Mouse (Mus musculus) heart, embryonic 16.5 days (tissue): Measurements from ENCODE around the gene Sgta. TPM values are rescaled to one million over a fixed set of nuclear protein-coding genes. Genes with fewer than 3 reads are reported as not detected.

Experiments
- ATAC-seq: fragments of 200-750 bp; cut with Nextera tagmentation; replicated peaks from 2 replicates; pipeline ENCODE4 v1.8.0; 2017; ENCODE audit warnings: moderate number of reproducible peaks; ENCODE audit not compliant: insufficient read depth, low FRiP score; ENCODE audit errors: extremely low read depth
- H3K27ac ChIP-seq: fragments of 300-500 bp; sonication (generic); 2 replicates; pipeline ENCODE4 v1.5.1; 2014; ENCODE audit warnings: mild to moderate bottlenecking, low read length, control low read depth, moderate library complexity
- H3K27me3 ChIP-seq: fragments of 300-500 bp; sonication (generic); 2 replicates; pipeline ENCODE4 v1.6.1; 2014; ENCODE audit warnings: low read length, mixed read lengths; ENCODE audit not compliant: control insufficient read depth, insufficient read depth
- H3K36me3 ChIP-seq: fragments of 300-500 bp; sonication (generic); 2 replicates; pipeline ENCODE4 v1.6.1; 2014; ENCODE audit not compliant: control insufficient read depth, insufficient read depth
- H3K4me1 ChIP-seq: fragments of 300-500 bp; sonication (generic); 2 replicates; pipeline ENCODE4 v1.6.1; 2014; ENCODE audit warnings: low read length, mixed read lengths; ENCODE audit not compliant: control insufficient read depth, insufficient read depth
- H3K4me2 ChIP-seq: fragments of 300-500 bp; sonication (generic); 2 replicates; pipeline ENCODE4 v1.6.1; 2014; ENCODE audit warnings: low read depth, mild to moderate bottlenecking, control low read depth, low read length
- H3K4me3 ChIP-seq: fragments of 300-500 bp; sonication (generic); 2 replicates; pipeline ENCODE4 v1.5.1; 2014; ENCODE audit warnings: mild to moderate bottlenecking, control low read depth, low read length
- H3K9ac ChIP-seq: fragments of 300-500 bp; sonication (generic); 2 replicates; pipeline ENCODE4 v1.6.1; 2014; ENCODE audit warnings: low read length, control low read depth
- H3K9me3 ChIP-seq: fragments of 300-500 bp; sonication (generic); replicated peaks from 2 replicates; pipeline ENCODE4 v1.6.1; 2016; ENCODE audit warnings: low read length; ENCODE audit not compliant: control insufficient read depth
- WGBS: fragments of 180-500 bp; shearing (Covaris S2); extraction: QIAGEN DNeasy Blood & Tissue Kit; methylation state at CpG from one replicate; pipeline ENCODE4 v1.1.7; 2014; 5-methylcytosine and 5-hydroxymethylcytosine counted together
- polyA plus RNA-seq: library from polyadenylated mRNA; unstranded; fragments of >200 nt; fragmentation: Nextera tagmentation; extraction: Ambion mirVana; gene quantifications from 2 replicates; pipeline ENCODE4 v1.2.1, GENCODE M21; 2015

The Sgta gene
- polyA plus RNA-seq, 1 experiment from 2014 or later, result 166 TPM

GRCm38 (mm10) chr10:80999362-81000196 lies 60.4 kb downstream of the Sgta start:
- no peak overlapping the region for H3K9ac ChIP-seq
- peaks cover 14% of the 10 kb centered on the region for H3K4me1 ChIP-seq
- no peaks in the 10 kb centered on the region for H3K9me3 ChIP-seq
- H3K27ac ChIP-seq, result no peak overlapping the region
- H3K4me2 ChIP-seq, result no peak overlapping the region
- H3K36me3 ChIP-seq, result no peaks in the 10 kb centered on the region
- 24% methylated on average over 37 of the region's 37 CpGs for WGBS
- ATAC-seq, result peak; percentile 49; the same call in 1 of the 2 replicates
- H3K27me3 ChIP-seq, result peaks cover 20% of the 10 kb centered on the region
- H3K4me3 ChIP-seq, result no peak overlapping the region

GRCm38 (mm10) chr10:80998778-80999177 lies 61.2 kb downstream of the Sgta start:
- no peak for ATAC-seq
- Histone ChIP-seq H3K4me3 (no peak overlapping the region), H3K27me3 (peaks cover 20% of the 10 kb centered on the region), H3K27ac (no peak overlapping the region), H3K36me3 (no peaks in the 10 kb centered on the region), H3K4me1 (peaks cover 17% of the 10 kb centered on the region), H3K9ac (no peak overlapping the region), H3K9me3 (no peaks in the 10 kb centered on the region), H3K4me2 (no peak overlapping the region)
- 11% methylated on average over 12 of the region's 12 CpGs for WGBS

- no peak overlapping the region for H3K9ac ChIP-seq
- peaks cover 17% of the 10 kb centered on the region for H3K4me1 ChIP-seq
- no peak for ATAC-seq
- no peaks in the 10 kb centered on the region for H3K9me3 ChIP-seq
- H3K27me3 ChIP-seq, result peaks cover 20% of the 10 kb centered on the region
- H3K4me3 ChIP-seq, result no peak overlapping the region
- H3K4me2 ChIP-seq, result no peak overlapping the region
- no peaks in the 10 kb centered on the region for H3K36me3 ChIP-seq
- 34% methylated on average over 14 of the region's 14 CpGs for WGBS
- H3K27ac ChIP-seq, result no peak overlapping the region
These were observed 62.0 kb downstream of the Sgta start for GRCm38 (mm10) chr10:80998021-80998420.

DNA sequence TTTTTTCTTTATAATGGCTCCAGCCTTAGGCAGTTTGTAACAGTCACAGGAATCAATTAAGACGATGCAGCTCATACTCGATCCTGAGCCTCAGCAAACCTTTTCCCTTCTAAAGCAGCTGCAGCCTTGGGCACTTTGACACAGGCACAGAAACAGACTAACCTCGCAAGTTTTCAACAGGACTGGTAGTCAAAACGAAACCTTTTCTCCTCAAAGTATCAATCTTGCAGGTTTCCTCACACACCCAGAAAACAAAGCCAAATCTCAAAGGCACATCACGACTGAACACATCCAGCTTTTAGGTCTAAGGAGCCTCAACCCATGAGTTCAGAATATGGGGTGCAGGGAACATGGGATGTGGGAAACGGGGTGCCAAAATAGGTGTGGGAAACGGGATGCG lies 62.6 kb downstream of the Sgta start:
- no peaks in the 10 kb centered on the region for H3K36me3 ChIP-seq
- ATAC-seq, result no peak
- H3K9me3 ChIP-seq, result no peaks in the 10 kb centered on the region
- no peak overlapping the region for H3K4me3 ChIP-seq
- no peak overlapping the region for H3K9ac ChIP-seq
- WGBS, result 76% methylated on average over 8 of the region's 8 CpGs
- no peak overlapping the region for H3K4me2 ChIP-seq
- peaks cover 17% of the 10 kb centered on the region for H3K4me1 ChIP-seq
- peaks cover 23% of the 10 kb centered on the region for H3K27me3 ChIP-seq
- H3K27ac ChIP-seq, result no peak overlapping the region

DNA sequence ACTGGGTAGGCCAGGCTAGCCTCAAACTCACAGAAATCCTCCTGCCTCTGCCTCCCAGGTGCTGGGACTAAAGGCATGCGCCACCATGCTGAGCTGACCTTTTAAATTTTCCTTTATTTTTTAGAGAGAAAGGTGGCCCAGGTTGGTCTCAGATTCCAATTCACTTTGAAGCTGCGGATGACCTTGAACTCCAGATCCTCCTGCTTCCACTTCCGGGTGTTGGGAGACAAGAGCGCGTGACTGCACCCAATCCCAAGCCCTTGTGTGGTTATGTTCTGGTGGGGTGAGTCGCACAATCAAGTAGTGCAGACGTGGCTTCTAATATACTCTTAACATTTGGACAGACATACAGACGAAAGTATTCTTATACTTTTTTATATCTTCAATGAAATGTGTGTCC lies 63.5 kb downstream of the Sgta start:
- Histone ChIP-seq H3K27me3 (peaks cover 23% of the 10 kb centered on the region), H3K4me1 (peaks cover 17% of the 10 kb centered on the region), H3K4me2 (no peak overlapping the region), H3K4me3 (no peak overlapping the region), H3K9me3 (no peaks in the 10 kb centered on the region), H3K36me3 (no peaks in the 10 kb centered on the region), H3K9ac (no peak overlapping the region), H3K27ac (no peak overlapping the region)
- WGBS, result 90% methylated on average over 8 of the region's 8 CpGs
- ATAC-seq, result no peak

DNA sequence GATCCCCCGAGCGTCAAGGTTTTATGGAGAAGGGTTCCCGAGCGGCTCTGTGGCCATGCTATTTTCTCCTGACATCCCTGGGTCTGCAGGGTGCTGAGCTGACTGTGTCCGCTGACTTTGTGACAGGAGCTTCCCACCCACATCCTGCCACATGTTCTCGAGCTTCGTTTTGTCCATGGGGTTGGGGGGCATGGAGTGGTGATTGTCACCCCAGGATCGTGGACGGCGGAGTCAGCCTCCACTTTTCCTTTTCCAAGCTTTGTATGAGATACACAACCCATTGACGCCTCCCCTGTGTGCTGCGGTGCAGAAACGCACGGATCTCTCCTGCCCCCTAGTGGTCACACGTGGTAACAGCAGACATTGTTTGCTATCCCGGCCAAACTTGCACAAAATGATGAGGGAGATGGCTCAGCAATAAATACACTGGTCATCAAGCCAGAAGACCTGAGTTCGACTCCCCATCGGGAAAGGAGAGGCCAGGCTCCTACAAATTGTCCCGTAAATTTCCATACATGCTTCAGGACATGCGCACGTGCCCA lies 64.8 kb downstream of the Sgta start:
- no peak overlapping the region for H3K4me3 ChIP-seq

DNA sequence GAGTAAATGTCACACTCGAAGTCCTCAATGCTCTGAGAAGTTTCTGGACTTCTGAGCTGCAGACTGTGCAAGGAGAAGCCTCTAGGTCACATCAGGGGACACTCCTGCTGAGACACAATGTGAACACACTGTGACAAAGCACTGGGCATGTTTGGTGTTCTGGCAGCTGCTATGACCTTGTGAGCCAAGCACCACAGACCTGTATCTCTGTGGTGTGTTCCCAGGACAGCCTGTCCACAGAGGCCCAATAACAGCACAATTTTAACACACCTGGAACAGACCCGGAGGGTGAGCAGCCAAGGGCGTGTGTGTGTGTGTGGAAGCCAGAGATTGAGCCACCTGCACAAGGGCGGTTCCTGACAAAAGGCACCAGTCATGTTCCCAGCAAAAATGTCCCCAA lies 65.4 kb downstream of the Sgta start:
- Histone ChIP-seq H3K4me1 (peaks cover 13% of the 10 kb centered on the region), H3K9ac (no peak overlapping the region), H3K9me3 (0 out of 2 replicates have a peak, but pooled peaks cover 2% of the 10 kb centered on the region), H3K27ac (no peak overlapping the region), H3K36me3 (no peaks in the 10 kb centered on the region), H3K27me3 (peaks cover 22% of the 10 kb centered on the region), H3K4me2 (peak overlapping the region; percentile 55; the same call in 1 of the 2 replicates), H3K4me3 (no peak overlapping the region)
- 40% methylated on average over 4 of the region's 4 CpGs for WGBS
- no peak for ATAC-seq

More for the DNA sequence above, 64.8 kb downstream of the Sgta start:
- Histone ChIP-seq H3K4me1 (peaks cover 14% of the 10 kb centered on the region), H3K36me3 (no peaks in the 10 kb centered on the region), H3K9ac (no peak overlapping the region), H3K27ac (no peak overlapping the region), H3K27me3 (peaks cover 23% of the 10 kb centered on the region), H3K9me3 (0 out of 2 replicates have a peak, but pooled peaks cover 2% of the 10 kb centered on the region), H3K4me2 (peak overlapping the region; percentile 55)
- 0 out of 2 replicates have a peak, but pooled peaks have one; percentile 33 for ATAC-seq
- WGBS, result 13% methylated on average over 21 of the region's 21 CpGs
